Mouse (Mus musculus): ENCODE measurements around the gene Igfbp1. TPM values are rescaled to one million over a fixed set of nuclear protein-coding genes. Genes with fewer than 3 reads are reported as not detected.
"Not testable (repeated sequence)": the region's sequence is repeated elsewhere in the genome, so short reads cannot be mapped to it uniquely, and the experiment has no call there.

Igfbp1 gene
- polyA plus RNA-seq, 1 experiment from 2014 or later: 0.39 TPM

GRCm38 (mm10) chr11:7213501-7214341 lies 16.1 kb downstream of the Igfbp1 start, which contains the start of gene Igfbp3:
TSS of gene Igfbp3 (minus strand) at chr11:7213923.
- Histone ChIP-seq H3K4me2 (replicated peaks) (peak within 1 kb of the TSS; percentile 82), H3K4me1 (peaks cover 52% of the 10 kb centered on the region), H3K36me3 (peaks cover 13% of the 10 kb centered on the region), H3K27ac (replicated peaks) (peak within 1 kb of the TSS; percentile 86), H3K4me3 (replicated peaks) (peak within 1 kb of the TSS; percentile 73), H3K27me3 (no peaks in the 10 kb centered on the region), H3K9me3 (replicated peaks) (no peaks in the 10 kb centered on the region), H3K9ac (peak within 1 kb of the TSS; percentile 44)
- WGBS: under 1% methylated on average over 104 of the region's 104 CpGs
- ATAC-seq (ENCODE audit: insufficient number of reproducible peaks, low FRiP score, low TSS enrichment, low read depth): peak; percentile 81

- Histone ChIP-seq H3K9ac (no peak overlapping the region), H3K27me3 (no peaks in the 10 kb centered on the region)
- under 1% methylated on average over 12 of the region's 12 CpGs for WGBS
Measured at GRCm38 (mm10) chr11:7214342-7214660, 16.7 kb downstream of the Igfbp1 start.

GRCm38 (mm10) chr11:7214761-7215160 lies 17.2 kb downstream of the Igfbp1 start:
- no peak overlapping the region for H3K27ac ChIP-seq (replicated peaks)
- WGBS: 6% methylated on average over 14 of the region's 14 CpGs
- ATAC-seq (ENCODE audit: insufficient number of reproducible peaks, low FRiP score, low TSS enrichment, low read depth): no peak

More at GRCm38 (mm10) chr11:7214342-7214660, 16.7 kb downstream of the Igfbp1 start:
- H3K36me3 ChIP-seq: peaks cover 7% of the 10 kb centered on the region
- ATAC-seq (ENCODE audit: insufficient number of reproducible peaks, low FRiP score, low TSS enrichment, low read depth): no peak
- H3K4me2 ChIP-seq (replicated peaks): peak overlapping the region; percentile 82
- H3K27ac ChIP-seq (replicated peaks): peak overlapping the region; percentile 86
- H3K4me1 ChIP-seq: peaks cover 52% of the 10 kb centered on the region
- H3K4me3 ChIP-seq (replicated peaks): peak overlapping the region; percentile 73
- no peaks in the 10 kb centered on the region for H3K9me3 ChIP-seq (replicated peaks)

GRCm38 (mm10) chr11:7215703-7216102 lies 18.1 kb downstream of the Igfbp1 start:
- no peak overlapping the region for H3K9ac ChIP-seq
- no peaks in the 10 kb centered on the region for H3K27me3 ChIP-seq
- H3K36me3 ChIP-seq: no peaks in the 10 kb centered on the region
- H3K9me3 ChIP-seq (replicated peaks): no peaks in the 10 kb centered on the region
- H3K4me3 ChIP-seq (replicated peaks): no peak overlapping the region
- 5% methylated on average over 8 of the region's 8 CpGs for WGBS
- peaks cover 44% of the 10 kb centered on the region for H3K4me1 ChIP-seq
- no peak for ATAC-seq (ENCODE audit: insufficient number of reproducible peaks, low FRiP score, low TSS enrichment, low read depth)
- no peak overlapping the region for H3K27ac ChIP-seq (replicated peaks)
- no peak overlapping the region for H3K4me2 ChIP-seq (replicated peaks)

More at GRCm38 (mm10) chr11:7214761-7215160, 17.2 kb downstream of the Igfbp1 start:
- H3K9me3 ChIP-seq (replicated peaks): no peaks in the 10 kb centered on the region
- peaks cover 52% of the 10 kb centered on the region for H3K4me1 ChIP-seq
- no peak overlapping the region for H3K9ac ChIP-seq
- H3K4me3 ChIP-seq (replicated peaks): peak overlapping the region; percentile 73
- no peaks in the 10 kb centered on the region for H3K27me3 ChIP-seq
- peaks cover 2% of the 10 kb centered on the region; the same call in 1 of the 2 replicates for H3K36me3 ChIP-seq
- H3K4me2 ChIP-seq (replicated peaks): peak overlapping the region; percentile 82

- not testable (repeated sequence) for H3K9ac ChIP-seq; H3K4me1 ChIP-seq; H3K4me3 ChIP-seq (replicated peaks); ATAC-seq (ENCODE audit: insufficient number of reproducible peaks, low FRiP score, low TSS enrichment, low read depth); H3K27me3 ChIP-seq; H3K36me3 ChIP-seq; H3K4me2 ChIP-seq (replicated peaks); H3K27ac ChIP-seq (replicated peaks); H3K9me3 ChIP-seq (replicated peaks)
- WGBS: 72% methylated on average over 8 of the region's 8 CpGs
Measured at GRCm38 (mm10) chr11:7221826-7222225, 24.2 kb downstream of the Igfbp1 start.

- H3K27ac ChIP-seq (replicated peaks): peak overlapping the region; percentile 68
- H3K4me3 ChIP-seq (replicated peaks): no peak overlapping the region
- 46% methylated on average over 2 of the region's 2 CpGs for WGBS
- H3K9me3 ChIP-seq (replicated peaks): no peaks in the 10 kb centered on the region
- no peak overlapping the region for H3K4me2 ChIP-seq (replicated peaks)
- no peaks in the 10 kb centered on the region for H3K27me3 ChIP-seq
- peaks cover 13% of the 10 kb centered on the region for H3K4me1 ChIP-seq
- H3K36me3 ChIP-seq: no peaks in the 10 kb centered on the region
- no peak overlapping the region for H3K9ac ChIP-seq
- no peak for ATAC-seq (ENCODE audit: insufficient number of reproducible peaks, low FRiP score, low TSS enrichment, low read depth)
Measured at GRCm38 (mm10) chr11:7226200-7226599, 28.6 kb downstream of the Igfbp1 start.

GRCm38 (mm10) chr11:7226810-7227550 lies 29.4 kb downstream of the Igfbp1 start:
- H3K4me3 ChIP-seq (replicated peaks): no peak overlapping the region
- no peak overlapping the region for H3K4me2 ChIP-seq (replicated peaks)
- H3K36me3 ChIP-seq: no peaks in the 10 kb centered on the region
- no peaks in the 10 kb centered on the region for H3K9me3 ChIP-seq (replicated peaks)
- H3K9ac ChIP-seq: no peak overlapping the region
- no peaks in the 10 kb centered on the region for H3K27me3 ChIP-seq
- peak overlapping the region; percentile 68 for H3K27ac ChIP-seq (replicated peaks)
- peak; percentile 59; the same call in 1 of the 2 replicates for ATAC-seq (ENCODE audit: insufficient number of reproducible peaks, low FRiP score, low TSS enrichment, low read depth)
- 63% methylated on average over 7 of the region's 7 CpGs for WGBS
- H3K4me1 ChIP-seq: peaks cover 13% of the 10 kb centered on the region

- H3K4me2 ChIP-seq (replicated peaks): no peak overlapping the region
- H3K4me3 ChIP-seq (replicated peaks): no peak overlapping the region
- H3K27ac ChIP-seq (replicated peaks): peak overlapping the region; percentile 24; the same call in 1 of the 2 replicates
- H3K4me1 ChIP-seq: peaks cover 13% of the 10 kb centered on the region
- 86% methylated on average over 4 of the region's 4 CpGs for WGBS
- no peaks in the 10 kb centered on the region for H3K9me3 ChIP-seq (replicated peaks)
- H3K9ac ChIP-seq: no peak overlapping the region
- H3K27me3 ChIP-seq: no peaks in the 10 kb centered on the region
- no peaks in the 10 kb centered on the region for H3K36me3 ChIP-seq
- ATAC-seq (ENCODE audit: insufficient number of reproducible peaks, low FRiP score, low TSS enrichment, low read depth): no peak
Measured at GRCm38 (mm10) chr11:7228107-7228506, 30.5 kb downstream of the Igfbp1 start.

GRCm38 (mm10) chr11:7230000-7230399 lies 32.4 kb downstream of the Igfbp1 start:
- Histone ChIP-seq H3K36me3 (no peaks in the 10 kb centered on the region), H3K4me2 (replicated peaks) (no peak overlapping the region), H3K4me3 (replicated peaks) (no peak overlapping the region), H3K27me3 (no peaks in the 10 kb centered on the region), H3K4me1 (peaks cover 15% of the 10 kb centered on the region), H3K9me3 (replicated peaks) (no peaks in the 10 kb centered on the region), H3K9ac (no peak overlapping the region), H3K27ac (replicated peaks) (no peak overlapping the region)
- ATAC-seq (ENCODE audit: insufficient number of reproducible peaks, low FRiP score, low TSS enrichment, low read depth): no peak
- WGBS: 83% methylated on average over 4 of the region's 4 CpGs

- ATAC-seq (ENCODE audit: insufficient number of reproducible peaks, low FRiP score, low TSS enrichment, low read depth): no peak
- Histone ChIP-seq H3K4me2 (replicated peaks) (no peak overlapping the region), H3K9ac (no peak overlapping the region), H3K4me3 (replicated peaks) (no peak overlapping the region), H3K27me3 (no peaks in the 10 kb centered on the region), H3K36me3 (no peaks in the 10 kb centered on the region), H3K4me1 (peaks cover 4% of the 10 kb centered on the region; the same call in 1 of the 2 replicates), H3K9me3 (replicated peaks) (no peaks in the 10 kb centered on the region), H3K27ac (replicated peaks) (no peak overlapping the region)
- 95% methylated on average over 4 of the region's 4 CpGs for WGBS
Measured at GRCm38 (mm10) chr11:7231958-7232357, 34.4 kb downstream of the Igfbp1 start.

GRCm38 (mm10) chr11:7233333-7233732 lies 35.8 kb downstream of the Igfbp1 start:
- Histone ChIP-seq H3K36me3 (no peaks in the 10 kb centered on the region), H3K4me1 (0 out of 2 replicates have a peak, but pooled peaks cover 3% of the 10 kb centered on the region), H3K4me2 (replicated peaks) (no peak overlapping the region), H3K27ac (replicated peaks) (no peak overlapping the region), H3K9ac (no peak overlapping the region), H3K27me3 (no peaks in the 10 kb centered on the region), H3K9me3 (replicated peaks) (no peaks in the 10 kb centered on the region), H3K4me3 (replicated peaks) (no peak overlapping the region)
- no peak for ATAC-seq (ENCODE audit: insufficient number of reproducible peaks, low FRiP score, low TSS enrichment, low read depth)
- 84% methylated on average over 2 of the region's 2 CpGs for WGBS
